Mouse (Mus musculus): ENCODE measurements around the gene Pafah2.

GRCm38 (mm10) chr4:134444949-134445348, 48.8 kb downstream of the Pafah2 start:
- TF ChIP-seq CTCF (conservative IDR thresholded peaks at IDR 0.05; ENCODE audit: low read length) (no peak), NANOG (IDR thresholded peaks at IDR 0.05; ENCODE audit: borderline replicate concordance, low read length) (no peak), POU5F1 (IDR thresholded peaks at IDR 0.05; ENCODE audit: borderline replicate concordance, low read length) (no peak)

Data from E14TG2a.4 (cell line).